Mouse (Mus musculus) ES-Bruce4 (cell line): ENCODE data around the gene Ndufs2.

ENCODE experiments used
- CTCF ChIP-seq: IDR thresholded peaks from one replicate; pipeline ENCODE4 v1.8.1; 2011; ENCODE audit warnings: low read depth, low read length
- EP300 ChIP-seq: IDR thresholded peaks from 2 replicates; pipeline ENCODE4 v1.6.1; 2011; ENCODE audit warnings: low read depth, low read length; ENCODE audit not compliant: insufficient read depth
- POLR2A ChIP-seq: IDR thresholded peaks from one replicate; pipeline ENCODE4 v1.8.1; 2011; ENCODE audit warnings: low read length; ENCODE audit not compliant: insufficient read depth

DNA sequence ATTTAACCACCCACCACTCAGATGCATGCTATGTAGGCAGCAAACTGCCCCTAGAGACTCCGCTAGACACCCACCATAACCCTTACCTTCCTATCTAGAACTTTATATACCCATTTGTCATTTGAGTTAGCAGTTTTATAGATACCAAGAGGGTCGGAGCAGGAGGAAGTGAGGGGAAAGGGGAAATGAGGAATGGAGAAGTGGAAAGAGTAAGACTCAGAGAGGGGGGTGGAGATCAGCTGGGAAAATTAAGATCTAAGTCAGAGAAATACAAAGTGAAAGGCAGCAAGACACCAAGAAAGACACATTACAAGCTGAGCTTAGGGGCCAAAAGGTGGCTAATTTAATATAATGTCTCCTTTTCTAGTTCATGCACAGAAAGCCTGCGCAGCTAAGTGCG lies 16.6 kb downstream of the Ndufs2 start:
- TF ChIP-seq CTCF (no peak), POLR2A (no peak), EP300 (no peak)
